Mouse (Mus musculus) limb, embryonic 13.5 days (tissue): ENCODE results near the gene Gm21981. TPM values are rescaled to one million over a fixed set of nuclear protein-coding genes. Genes with fewer than 3 reads are reported as not detected.

Experiments
- ATAC-seq: fragments of 200-750 bp; cut with Nextera tagmentation; 2 replicates; pipeline ENCODE4 v1.8.0; 2017; ENCODE audit warnings: low read depth, moderate number of reproducible peaks, moderate TSS enrichment; ENCODE audit not compliant: low FRiP score
- H3K27ac ChIP-seq: fragments of 300-500 bp; sonication (generic); 2 replicates; pipeline ENCODE4 v1.5.1; 2015; ENCODE audit warnings: inconsistent platforms, mild to moderate bottlenecking, moderate library complexity
- H3K27me3 ChIP-seq: fragments of 300-500 bp; sonication (generic); 2 replicates; pipeline ENCODE4 v1.6.1; 2015; ENCODE audit warnings: mild to moderate bottlenecking, inconsistent platforms
- H3K36me3 ChIP-seq: fragments of 300-500 bp; sonication (generic); 2 replicates; pipeline ENCODE4 v1.6.1; 2015; ENCODE audit warnings: inconsistent platforms, mild to moderate bottlenecking, moderate library complexity
- H3K4me1 ChIP-seq: fragments of 300-500 bp; sonication (generic); 2 replicates; pipeline ENCODE4 v1.6.1; 2015; ENCODE audit warnings: inconsistent platforms
- H3K4me2 ChIP-seq: fragments of 300-500 bp; sonication (generic); replicated peaks from 2 replicates; pipeline ENCODE4 v1.6.1; 2015; ENCODE audit warnings: inconsistent platforms, mild to moderate bottlenecking, moderate library complexity
- H3K4me3 ChIP-seq: fragments of 300-500 bp; sonication (generic); 2 replicates; pipeline ENCODE4 v1.5.1; 2015; ENCODE audit warnings: moderate library complexity, mild to moderate bottlenecking, inconsistent platforms
- H3K9ac ChIP-seq: fragments of 300-500 bp; sonication (generic); 2 replicates; pipeline ENCODE4 v1.6.1; 2015; ENCODE audit warnings: mild to moderate bottlenecking, inconsistent platforms
- H3K9me3 ChIP-seq: fragments of 300-500 bp; sonication (generic); 2 replicates; pipeline ENCODE4 v1.6.1; 2016; ENCODE audit warnings: inconsistent platforms
- WGBS: fragments of 180-500 bp; shearing (Covaris S2); methylation state at CpG from one replicate; pipeline ENCODE4 v1.1.7; 2015; 5-methylcytosine and 5-hydroxymethylcytosine counted together
- polyA plus RNA-seq: library from polyadenylated mRNA; unstranded; fragments of >200 nt; fragmentation: Nextera tagmentation; extraction: Ambion mirVana; gene quantifications from 2 replicates; pipeline ENCODE4 v1.2.1, GENCODE M21; 2015

The Gm21981 gene
- polyA plus RNA-seq, 1 experiment from 2014 or later = 0.52 TPM

DNA sequence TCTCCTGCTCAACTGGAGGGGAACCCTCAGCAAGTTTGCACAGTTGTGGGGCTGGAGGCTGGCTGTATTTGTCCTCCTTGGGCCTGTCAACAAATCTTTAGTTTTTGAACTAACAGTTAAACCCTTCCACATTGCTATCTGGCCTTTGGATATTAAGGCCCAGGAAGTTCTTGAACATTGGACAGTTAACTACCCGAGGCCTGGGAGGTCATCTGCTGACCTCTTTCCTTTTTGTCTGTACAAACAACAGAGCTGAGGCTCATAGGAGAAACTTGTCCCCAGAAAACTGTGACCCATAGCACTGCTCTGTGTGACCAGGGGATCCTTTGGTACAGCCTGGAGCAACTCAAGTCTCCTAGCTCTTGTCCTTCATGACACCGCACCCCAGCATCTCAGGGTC, 4.8 kb upstream of the Gm21981 start:
- Histone ChIP-seq H3K4me1 (peaks cover 19% of the 10 kb centered on the region), H3K27ac (no peak overlapping the region), H3K4me2 (no peak overlapping the region), H3K9me3 (no peaks in the 10 kb centered on the region), H3K4me3 (no peak overlapping the region), H3K27me3 (peaks cover 24% of the 10 kb centered on the region), H3K36me3 (peaks cover 62% of the 10 kb centered on the region), H3K9ac (no peak overlapping the region)
- no peak for ATAC-seq
- 79% methylated on average over 2 of the region's 2 CpGs for WGBS

GRCm38 (mm10) chr17:47698156-47698555, 3.9 kb upstream of the Gm21981 start:
- Histone ChIP-seq H3K9ac (no peak overlapping the region), H3K36me3 (peaks cover 54% of the 10 kb centered on the region), H3K4me1 (peaks cover 20% of the 10 kb centered on the region), H3K9me3 (no peaks in the 10 kb centered on the region), H3K27me3 (peaks cover 20% of the 10 kb centered on the region), H3K4me3 (no peak overlapping the region), H3K4me2 (no peak overlapping the region), H3K27ac (no peak overlapping the region)
- 89% methylated on average over 10 of the region's 10 CpGs for WGBS
- ATAC-seq = no peak

DNA sequence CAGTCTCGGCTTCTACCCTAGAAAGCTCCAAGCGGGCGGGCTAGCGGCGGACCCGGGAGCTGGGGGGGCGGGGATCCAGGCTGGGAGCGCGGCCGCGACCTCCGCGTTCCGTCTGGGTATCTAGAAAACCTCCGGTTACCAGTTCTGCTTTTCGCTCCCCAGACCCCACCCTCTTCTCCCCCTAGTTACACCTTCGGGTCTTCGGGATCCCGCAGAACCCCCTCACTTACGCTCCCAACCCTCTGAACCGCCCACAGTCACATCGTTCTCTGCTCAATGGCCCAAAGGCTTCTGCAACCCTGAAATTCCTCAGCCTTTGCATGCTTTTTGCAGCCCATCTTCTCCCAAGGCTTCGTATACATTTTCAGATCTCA, 1.1 kb upstream of the Gm21981 start:
- Histone ChIP-seq H3K36me3 (peaks cover 28% of the 10 kb centered on the region), H3K4me3 (peak overlapping the region; percentile 79), H3K9ac (peak overlapping the region; percentile 86), H3K27me3 (0 out of 2 replicates have a peak, but pooled peaks cover 9% of the 10 kb centered on the region), H3K27ac (0 out of 2 replicates have a peak overlapping the region, but pooled peaks have one; percentile 22), H3K4me1 (peaks cover 20% of the 10 kb centered on the region), H3K4me2 (peak overlapping the region; percentile 70), H3K9me3 (no peaks in the 10 kb centered on the region)
- WGBS = under 1% methylated on average over 23 of the region's 23 CpGs
- peak; percentile 13; the same call in 1 of the 2 replicates for ATAC-seq

DNA sequence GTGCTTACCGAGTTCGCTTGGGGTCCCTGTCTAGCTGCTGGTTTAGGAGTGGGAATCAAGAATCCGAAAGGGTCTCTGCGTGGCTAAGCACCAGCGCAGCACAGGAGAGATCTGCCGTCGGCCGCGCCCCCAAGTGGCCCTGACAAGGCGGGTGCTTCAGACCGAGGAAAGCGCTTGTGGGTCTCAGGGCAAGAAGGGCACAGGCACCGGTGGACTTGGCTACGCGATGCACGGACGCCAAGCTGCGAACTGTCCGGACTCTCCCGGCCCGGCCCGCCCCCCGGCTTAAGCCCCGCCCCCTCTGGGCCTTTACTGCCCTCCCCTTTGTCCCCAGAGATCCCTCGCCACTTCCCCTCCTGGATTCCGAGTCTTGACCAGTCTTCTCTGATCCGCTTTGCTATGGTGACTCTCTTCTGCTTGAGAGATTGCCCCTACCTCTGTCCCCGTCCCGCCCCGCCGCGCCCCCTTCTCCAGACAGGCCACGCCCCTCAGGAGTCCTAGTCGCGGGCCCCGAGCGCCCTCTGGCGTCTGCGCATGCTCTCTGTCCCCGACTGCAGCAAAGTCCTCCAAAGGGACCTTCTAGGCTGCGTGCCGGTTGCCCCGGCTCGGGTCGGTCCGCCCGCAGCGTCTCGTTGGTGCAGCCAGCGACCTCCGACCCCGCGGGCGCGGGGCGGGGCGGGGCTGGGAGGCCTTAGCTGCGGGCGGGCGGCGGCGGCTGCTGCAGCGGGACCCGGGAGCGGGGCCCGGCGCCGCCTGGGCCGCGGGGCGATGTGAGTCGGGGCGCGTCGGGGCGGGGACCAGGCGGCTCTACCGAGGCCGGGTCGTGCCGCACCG, 465 bp upstream of the Gm21981 start, which contains the start of gene Prickle4:
TSS of gene Prickle4 (minus strand) at position 234 of the 834 bp plus-strand sequence.
- H3K9me3 ChIP-seq = no peaks in the 10 kb centered on the region
- 0 out of 2 replicates have a peak, but pooled peaks cover 9% of the 10 kb centered on the region for H3K27me3 ChIP-seq
- peak within 1 kb of the TSS; percentile 79 for H3K4me3 ChIP-seq
- peaks cover 22% of the 10 kb centered on the region for H3K4me1 ChIP-seq
- peak within 1 kb of the TSS; percentile 86 for H3K9ac ChIP-seq
- peak within 1 kb of the TSS; percentile 34; the same call in 1 of the 2 replicates for H3K27ac ChIP-seq
- under 1% methylated on average over 80 of the region's 82 CpGs for WGBS
- H3K36me3 ChIP-seq = peaks cover 22% of the 10 kb centered on the region
- peak within 1 kb of the TSS; percentile 70 for H3K4me2 ChIP-seq
- ATAC-seq = peak; percentile 95

GRCm38 (mm10) chr17:47693671-47694441, 399 bp downstream of the Gm21981 start:
- peaks cover 29% of the 10 kb centered on the region for H3K4me1 ChIP-seq
- WGBS = 33% methylated on average over 13 of the region's 13 CpGs
- peak overlapping the region; percentile 70 for H3K4me2 ChIP-seq
- H3K4me3 ChIP-seq = peak overlapping the region; percentile 79
- H3K36me3 ChIP-seq = peaks cover 13% of the 10 kb centered on the region
- no peak for ATAC-seq
- peak overlapping the region; percentile 86 for H3K9ac ChIP-seq
- H3K9me3 ChIP-seq = no peaks in the 10 kb centered on the region
- H3K27me3 ChIP-seq = 0 out of 2 replicates have a peak, but pooled peaks cover 9% of the 10 kb centered on the region
- H3K27ac ChIP-seq = peak overlapping the region; percentile 34; the same call in 1 of the 2 replicates

GRCm38 (mm10) chr17:47691650-47692049, 2.6 kb downstream of the Gm21981 start:
- Histone ChIP-seq H3K9me3 (no peaks in the 10 kb centered on the region), H3K9ac (no peak overlapping the region), H3K4me1 (peaks cover 37% of the 10 kb centered on the region), H3K36me3 (0 out of 2 replicates have a peak, but pooled peaks cover 3% of the 10 kb centered on the region), H3K4me3 (no peak overlapping the region), H3K27me3 (0 out of 2 replicates have a peak, but pooled peaks cover 9% of the 10 kb centered on the region), H3K27ac (no peak overlapping the region), H3K4me2 (no peak overlapping the region)
- no peak for ATAC-seq
- 89% methylated on average over 3 of the region's 3 CpGs for WGBS

GRCm38 (mm10) chr17:47689894-47690293, 4.4 kb downstream of the Gm21981 start:
- H3K27ac ChIP-seq = no peak overlapping the region
- H3K4me2 ChIP-seq = peak overlapping the region; percentile 97
- peak overlapping the region; percentile 89 for H3K4me3 ChIP-seq
- H3K9ac ChIP-seq = no peak overlapping the region
- peaks cover 15% of the 10 kb centered on the region for H3K36me3 ChIP-seq
- ATAC-seq = no peak
- H3K27me3 ChIP-seq = 0 out of 2 replicates have a peak, but pooled peaks cover 9% of the 10 kb centered on the region
- WGBS = 69% methylated on average over 8 of the region's 8 CpGs
- no peaks in the 10 kb centered on the region for H3K9me3 ChIP-seq
- H3K4me1 ChIP-seq = peaks cover 33% of the 10 kb centered on the region

DNA sequence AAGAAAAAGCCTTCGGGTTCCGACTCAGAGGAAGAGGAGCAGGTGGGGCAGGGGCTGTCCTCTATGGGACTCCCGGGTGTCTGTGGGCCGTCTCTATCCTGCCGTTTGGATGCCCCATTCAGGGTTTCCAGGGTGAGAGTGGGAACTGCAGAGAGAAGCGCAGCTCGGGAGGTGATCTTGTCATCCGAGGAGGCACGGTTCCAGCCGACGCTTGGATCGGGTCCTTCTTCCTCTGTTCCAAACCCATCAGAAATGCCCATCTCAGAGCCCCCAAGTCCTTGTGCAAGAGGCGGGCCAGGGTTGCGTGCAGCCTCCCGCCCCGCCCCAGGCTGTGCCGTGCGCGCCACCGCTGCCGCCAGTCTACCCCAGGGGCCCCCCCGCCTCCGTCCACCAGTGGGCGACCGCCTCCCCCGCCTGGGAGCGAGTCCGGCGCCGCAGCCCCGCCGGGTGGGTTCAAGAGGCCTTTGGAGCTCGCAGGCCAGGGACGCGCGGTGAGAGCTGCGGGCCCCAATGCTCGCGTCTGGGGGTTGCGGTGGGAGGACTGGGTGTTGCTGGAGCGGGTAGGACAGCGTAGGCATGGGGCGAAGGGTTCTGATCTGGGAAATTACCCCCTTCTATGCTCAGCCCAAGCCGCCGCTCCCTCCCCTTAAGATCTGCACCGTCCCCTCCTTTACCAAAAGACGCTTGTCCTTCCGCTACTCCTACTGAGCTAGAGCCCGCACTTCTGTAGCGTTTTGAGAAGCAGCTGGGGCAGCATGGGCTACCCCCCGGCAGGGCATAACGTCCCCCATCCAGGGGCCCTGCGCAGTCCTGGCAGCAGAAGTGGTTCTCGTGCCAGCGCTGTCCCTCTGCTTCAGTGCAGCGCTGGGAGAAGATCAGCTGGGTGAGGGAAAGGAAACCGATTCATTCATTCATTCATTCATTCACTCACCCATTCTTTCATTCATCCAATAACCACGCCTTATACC, 5.4 kb downstream of the Gm21981 start, which contains the start of gene Frs3:
TSS of gene Frs3 (plus strand) at position 423 of the 968 bp plus-strand sequence.
- peak; percentile 60 for ATAC-seq
- peak within 1 kb of the TSS; percentile 73; the same call in 1 of the 2 replicates for H3K27ac ChIP-seq
- no peaks in the 10 kb centered on the region for H3K9me3 ChIP-seq
- H3K36me3 ChIP-seq = peaks cover 25% of the 10 kb centered on the region
- 0 out of 2 replicates have a peak, but pooled peaks cover 9% of the 10 kb centered on the region for H3K27me3 ChIP-seq
- H3K4me1 ChIP-seq = peaks cover 27% of the 10 kb centered on the region
- 1% methylated on average over 58 of the region's 58 CpGs for WGBS
- H3K4me2 ChIP-seq = peak within 1 kb of the TSS; percentile 97
- H3K4me3 ChIP-seq = peak within 1 kb of the TSS; percentile 89
- H3K9ac ChIP-seq = peak within 1 kb of the TSS; percentile 83

DNA sequence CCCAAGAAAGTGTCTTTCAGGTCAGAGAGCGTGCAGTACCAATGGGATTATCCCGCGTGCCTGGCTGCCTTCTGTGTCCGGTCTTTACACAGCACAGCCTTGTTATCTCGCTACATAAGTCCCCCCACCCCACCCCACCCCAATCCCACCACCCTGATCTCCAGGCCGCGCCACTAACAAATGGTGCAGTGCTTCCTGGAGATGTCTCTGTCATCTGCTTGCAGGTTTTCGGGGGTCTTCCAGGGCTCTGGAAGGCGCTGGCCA, 6.0 kb downstream of the Gm21981 start, which contains the start of gene Tomm6:
TSS of gene Tomm6 (minus strand) at position 43 of the 264 bp plus-strand sequence.
- Histone ChIP-seq H3K4me1 (peaks cover 24% of the 10 kb centered on the region), H3K9me3 (no peaks in the 10 kb centered on the region), H3K4me2 (peak within 1 kb of the TSS; percentile 97), H3K27me3 (0 out of 2 replicates have a peak, but pooled peaks cover 7% of the 10 kb centered on the region), H3K36me3 (peaks cover 28% of the 10 kb centered on the region), H3K9ac (peak within 1 kb of the TSS; percentile 83), H3K4me3 (peak within 1 kb of the TSS; percentile 89), H3K27ac (peak within 1 kb of the TSS; percentile 73; the same call in 1 of the 2 replicates)
- under 1% methylated on average over 9 of the region's 9 CpGs for WGBS
- ATAC-seq = no peak

- under 1% methylated on average over 70 of the region's 70 CpGs for WGBS
- Histone ChIP-seq H3K9ac (peak overlapping the region; percentile 83), H3K4me2 (peak overlapping the region; percentile 97), H3K36me3 (peaks cover 34% of the 10 kb centered on the region), H3K27me3 (0 out of 2 replicates have a peak, but pooled peaks cover 1% of the 10 kb centered on the region), H3K9me3 (no peaks in the 10 kb centered on the region), H3K4me3 (peak overlapping the region; percentile 89), H3K27ac (peak overlapping the region; percentile 73; the same call in 1 of the 2 replicates), H3K4me1 (peaks cover 24% of the 10 kb centered on the region)
- ATAC-seq = peak; percentile 92
Observed at GRCm38 (mm10) chr17:47687409-47688343, 6.6 kb downstream of the Gm21981 start.
